22 mouse cellular contexts compared by ENCODE assay signal in the genomic region with DNA sequence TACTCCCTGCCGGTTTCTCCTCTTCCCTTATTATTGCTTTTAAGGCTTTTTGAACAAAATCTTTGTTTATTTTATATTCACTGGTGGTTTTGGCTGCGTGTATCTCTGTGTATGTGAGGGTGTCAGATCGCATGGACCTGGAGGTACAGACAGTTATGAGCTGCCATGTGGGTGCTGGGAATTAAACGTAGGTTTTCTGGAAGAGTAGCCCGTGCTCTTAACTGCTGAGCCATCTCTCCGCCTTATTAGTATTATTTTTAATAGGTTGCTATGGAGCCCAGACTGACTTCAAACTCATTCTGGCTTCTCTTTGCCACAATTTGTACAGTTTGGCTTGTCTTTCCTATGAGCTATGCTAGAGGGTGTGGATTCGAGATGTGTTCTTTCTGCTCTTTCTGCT. TPM values are rescaled to one million over a fixed set of nuclear protein-coding genes. Genes with fewer than 3 reads are reported as not detected.
A peak's percentile ranks its signal among the peaks of the same experiment; 100 is the strongest.
DNase-seq lines count a peak whose midpoint lies in the region; ATAC-seq lines count a peak whose summit lies in the region.
"Had no signal": no experiment of that assay in that cellular context is flagged by ENCODE, and none has a peak within 500 bp of the region (broad histone marks: within the 10 kb centered on the region; RNA-seq: fewer than 3 reads in every experiment).

No protein-coding gene starts in this region.

- no peaks in the 10 kb centered on the region for H3K27me3 ChIP-seq in limb, embryonic 13.5 days
- H3K27me3 ChIP-seq in hindbrain, embryonic 12.5 days = no peaks in the 10 kb centered on the region
- H3K27me3 ChIP-seq: embryonic facial prominence, embryonic 15.5 days; heart, embryonic 13.5 days; hindbrain, embryonic 13.5 days had no signal

- 0 out of 2 replicates have a peak, but pooled peaks have one; percentile 54 for ATAC-seq in limb, embryonic 13.5 days (ENCODE audit: low FRiP score, low read depth)
- ATAC-seq in hindbrain, embryonic 12.5 days (ENCODE audit: low FRiP score) = no peak
- ATAC-seq: forebrain, embryonic 14.5 days had no signal

- H3K27ac ChIP-seq in limb, embryonic 13.5 days = no peak overlapping the region
- H3K27ac ChIP-seq in hindbrain, embryonic 12.5 days = no peak overlapping the region
- H3K27ac ChIP-seq: embryonic facial prominence, embryonic 15.5 days; forebrain, embryonic 10.5 days; gastrocnemius, adult 2 months; heart, embryonic 13.5 days; hindbrain, embryonic 13.5 days had no signal

- intact Hi-C loops in heart, postnatal 10 days (cut with DNase I) = no loop called here

- peak; percentile 30 for DNase-seq in heart, adult 11 months
- no peak for DNase-seq in heart, postnatal 10 days
- DNase-seq in brain, adult 2 months (ENCODE audit: low read depth, low spot score) = peak; percentile 29
- peak; percentile 25 for DNase-seq in layer of hippocampus, adult 9-10 months (ENCODE audit: low spot score)
- no peak for DNase-seq in thymus, postnatal 25 days
- DNase-seq: adrenal gland, postnatal 10 days; cerebellum, adult 11-12 months; cerebellum, adult 9-10 months; cerebellum, postnatal 25 days; gastrocnemius, adult 2 months; gastrocnemius, postnatal 25 days; heart, postnatal 4 days had no signal

- WGBS in limb, embryonic 13.5 days = 50% methylated on average over 7 of the region's 7 CpGs
- WGBS in hindbrain, embryonic 12.5 days = 77% methylated on average over 7 of the region's 7 CpGs

- no peak overlapping the region for H3K9ac ChIP-seq in limb, embryonic 13.5 days
- no peak overlapping the region for H3K9ac ChIP-seq in hindbrain, embryonic 12.5 days
- H3K9ac ChIP-seq: embryonic facial prominence, embryonic 15.5 days; heart, embryonic 13.5 days; hindbrain, embryonic 13.5 days had no signal

- no peak overlapping the region for H3K4me2 ChIP-seq in limb, embryonic 13.5 days (replicated peaks)
- no peak overlapping the region for H3K4me2 ChIP-seq in hindbrain, embryonic 12.5 days (replicated peaks)
- H3K4me2 ChIP-seq: embryonic facial prominence, embryonic 15.5 days; heart, embryonic 13.5 days; hindbrain, embryonic 13.5 days had no signal

- H3K4me3 ChIP-seq in limb, embryonic 13.5 days = no peak overlapping the region
- no peak overlapping the region for H3K4me3 ChIP-seq in hindbrain, embryonic 12.5 days
- H3K4me3 ChIP-seq: embryonic facial prominence, embryonic 15.5 days; erythroblast, embryonic 14.5 days; forebrain, embryonic 10.5 days; gastrocnemius, adult 2 months; heart, embryonic 13.5 days; hindbrain, embryonic 13.5 days had no signal

- H3K4me1 ChIP-seq in limb, embryonic 13.5 days = no peaks in the 10 kb centered on the region
- H3K4me1 ChIP-seq in hindbrain, embryonic 12.5 days = no peaks in the 10 kb centered on the region
- H3K4me1 ChIP-seq: embryonic facial prominence, embryonic 15.5 days; forebrain, embryonic 10.5 days; hindbrain, embryonic 13.5 days had no signal

- no peaks in the 10 kb centered on the region for H3K9me3 ChIP-seq in limb, embryonic 13.5 days
- no peaks in the 10 kb centered on the region for H3K9me3 ChIP-seq in hindbrain, embryonic 12.5 days (replicated peaks)
- H3K9me3 ChIP-seq: embryonic facial prominence, embryonic 15.5 days; heart, embryonic 13.5 days; hindbrain, embryonic 13.5 days had no signal

- no peaks in the 10 kb centered on the region for H3K36me3 ChIP-seq in limb, embryonic 13.5 days
- H3K36me3 ChIP-seq in hindbrain, embryonic 12.5 days = no peaks in the 10 kb centered on the region
- H3K36me3 ChIP-seq: embryonic facial prominence, embryonic 15.5 days; forebrain, embryonic 10.5 days; heart, embryonic 13.5 days; hindbrain, embryonic 13.5 days had no signal

RNA-seq across cellular contexts. Expression of gene Zim1, which starts 32.8 kb away (rescaled TPM):
- 1 to 10 TPM; 7.8 to 9.6 TPM for total RNA-seq in heart, postnatal 10 days (2021)
- polyA plus RNA-seq in limb, embryonic 13.5 days (2015; fragmentation: Nextera tagmentation; extraction: Ambion mirVana) = 4.8 and 6.4 TPM in 2 replicates
- polyA plus RNA-seq in hindbrain, embryonic 12.5 days (2016; fragmentation: Nextera tagmentation; extraction: Ambion mirVana) = 2.3 and 3.0 TPM in 2 replicates
- total RNA-seq: granulocyte monocyte progenitor cell, adult 5-6 weeks; MEL had no signal
- polyA plus RNA-seq: erythroblast, embryonic 14.5 days had no signal

Comparison
In these comparisons a context has a peak if more than half of its experiments do, and no peak if none do; other contexts are left out.
1. DNase-seq: peak in heart, adult 11 months (single experiment), brain, adult 2 months (single experiment) and layer of hippocampus, adult 9-10 months (single experiment); none in heart, postnatal 10 days (0 of 2) and thymus, postnatal 25 days (single experiment).